Mouse (Mus musculus): ENCODE data around the gene Mrpl46. TPM values are rescaled to one million over a fixed set of nuclear protein-coding genes. Genes with fewer than 3 reads are reported as not detected.

Mrpl46 gene
- 46.4 and 48.3 TPM in 2 replicates for polyA plus RNA-seq (2012; rRNA removed)

GRCm38 (mm10) chr7:78782639-78783581, at the start of gene Mrpl46, which contains the start of gene Mrps11:
Gene Mrpl46, minus strand, starts transcription at chr7:78783531.
Gene Mrps11, plus strand, starts transcription at chr7:78783119.
- H3K4me3 ChIP-seq (replicated peaks; ENCODE audit: insufficient read depth, low read depth, low read length), result peak within 1 kb of the TSS; percentile 95
- H3K27me3 ChIP-seq (ENCODE audit: control insufficient read depth, insufficient read depth, low read length), result no peaks in the 10 kb centered on the region
- TF ChIP-seq POLR2A (IDR thresholded peaks at IDR 0.05; ENCODE audit: borderline replicate concordance, insufficient read depth, low read length) (peak; percentile 35; the same call in 1 of the 2 replicates), CTCF (IDR thresholded peaks at IDR 0.05; ENCODE audit: borderline replicate concordance, insufficient read depth, low read depth, low read length) (no peak)
- H3K27ac ChIP-seq (ENCODE audit: insufficient read depth, low read length), result peak within 1 kb of the TSS; percentile 49
- under 1% methylated on average over 44 of the region's 44 CpGs for WGBS
- DNase-seq, result peak; percentile 86 to 88
- 0 out of 2 replicates have a peak, but pooled peaks cover 3% of the 10 kb centered on the region for H3K4me1 ChIP-seq (ENCODE audit: control insufficient read depth, insufficient read depth, low read length)

- Histone ChIP-seq H3K4me3 (replicated peaks; ENCODE audit: insufficient read depth, low read depth, low read length) (no peak overlapping the region), H3K4me1 (ENCODE audit: control insufficient read depth, insufficient read depth, low read length) (no peaks in the 10 kb centered on the region), H3K27me3 (ENCODE audit: control insufficient read depth, insufficient read depth, low read length) (no peaks in the 10 kb centered on the region), H3K27ac (ENCODE audit: insufficient read depth, low read length) (no peak overlapping the region)
- 86% methylated on average over 14 of the region's 14 CpGs for WGBS
- no peak for TF ChIP-seq CTCF (IDR thresholded peaks at IDR 0.05; ENCODE audit: borderline replicate concordance, insufficient read depth, low read depth, low read length)
- no peak for TF ChIP-seq POLR2A (IDR thresholded peaks at IDR 0.05; ENCODE audit: borderline replicate concordance, insufficient read depth, low read length)
- no peak for DNase-seq
Observed at GRCm38 (mm10) chr7:78827749-78828362, 44.5 kb upstream of the Mrpl46 start.

GRCm38 (mm10) chr7:78826682-78827385, 43.5 kb upstream of the Mrpl46 start:
- DNase-seq, result no peak
- Histone ChIP-seq H3K27me3 (ENCODE audit: control insufficient read depth, insufficient read depth, low read length) (no peaks in the 10 kb centered on the region), H3K4me1 (ENCODE audit: control insufficient read depth, insufficient read depth, low read length) (no peaks in the 10 kb centered on the region), H3K27ac (ENCODE audit: insufficient read depth, low read length) (no peak overlapping the region), H3K4me3 (replicated peaks; ENCODE audit: insufficient read depth, low read depth, low read length) (no peak overlapping the region)
- TF ChIP-seq POLR2A (IDR thresholded peaks at IDR 0.05; ENCODE audit: borderline replicate concordance, insufficient read depth, low read length), result no peak
- no peak for TF ChIP-seq CTCF (IDR thresholded peaks at IDR 0.05; ENCODE audit: borderline replicate concordance, insufficient read depth, low read depth, low read length)
- WGBS, result 41% methylated on average over 9 of the region's 9 CpGs

- 88% methylated on average over 12 of the region's 12 CpGs for WGBS
- H3K4me3 ChIP-seq (replicated peaks; ENCODE audit: insufficient read depth, low read depth, low read length), result no peak overlapping the region
- no peak overlapping the region for H3K27ac ChIP-seq (ENCODE audit: insufficient read depth, low read length)
- no peaks in the 10 kb centered on the region for H3K27me3 ChIP-seq (ENCODE audit: control insufficient read depth, insufficient read depth, low read length)
- H3K4me1 ChIP-seq (ENCODE audit: control insufficient read depth, insufficient read depth, low read length), result peaks cover 6% of the 10 kb centered on the region
- no peak for DNase-seq
- TF ChIP-seq POLR2A (IDR thresholded peaks at IDR 0.05; ENCODE audit: borderline replicate concordance, insufficient read depth, low read length) (no peak), CTCF (IDR thresholded peaks at IDR 0.05; ENCODE audit: borderline replicate concordance, insufficient read depth, low read depth, low read length) (no peak)
Observed at GRCm38 (mm10) chr7:78818336-78818735, 35.0 kb upstream of the Mrpl46 start.

GRCm38 (mm10) chr7:78814766-78815165, 31.4 kb upstream of the Mrpl46 start:
- Histone ChIP-seq H3K27ac (ENCODE audit: insufficient read depth, low read length) (no peak overlapping the region), H3K4me1 (ENCODE audit: control insufficient read depth, insufficient read depth, low read length) (peaks cover 6% of the 10 kb centered on the region), H3K27me3 (ENCODE audit: control insufficient read depth, insufficient read depth, low read length) (no peaks in the 10 kb centered on the region), H3K4me3 (replicated peaks; ENCODE audit: insufficient read depth, low read depth, low read length) (no peak overlapping the region)
- DNase-seq, result no peak
- TF ChIP-seq POLR2A (IDR thresholded peaks at IDR 0.05; ENCODE audit: borderline replicate concordance, insufficient read depth, low read length), result no peak
- TF ChIP-seq CTCF (IDR thresholded peaks at IDR 0.05; ENCODE audit: borderline replicate concordance, insufficient read depth, low read depth, low read length), result no peak

- TF ChIP-seq CTCF (IDR thresholded peaks at IDR 0.05; ENCODE audit: borderline replicate concordance, insufficient read depth, low read depth, low read length) (peak; percentile 20; the same call in 1 of the 2 replicates), POLR2A (IDR thresholded peaks at IDR 0.05; ENCODE audit: borderline replicate concordance, insufficient read depth, low read length) (no peak)
- Histone ChIP-seq H3K4me3 (replicated peaks; ENCODE audit: insufficient read depth, low read depth, low read length) (no peak overlapping the region), H3K4me1 (ENCODE audit: control insufficient read depth, insufficient read depth, low read length) (peaks cover 6% of the 10 kb centered on the region), H3K27ac (ENCODE audit: insufficient read depth, low read length) (no peak overlapping the region), H3K27me3 (ENCODE audit: control insufficient read depth, insufficient read depth, low read length) (no peaks in the 10 kb centered on the region)
- 8% methylated on average over 6 of the region's 6 CpGs for WGBS
- peak; percentile 55 to 75 for DNase-seq
Observed at GRCm38 (mm10) chr7:78813791-78814190, 30.5 kb upstream of the Mrpl46 start.

GRCm38 (mm10) chr7:78807192-78807591, 23.9 kb upstream of the Mrpl46 start:
- Histone ChIP-seq H3K4me3 (replicated peaks; ENCODE audit: insufficient read depth, low read depth, low read length) (no peak overlapping the region), H3K4me1 (ENCODE audit: control insufficient read depth, insufficient read depth, low read length) (no peaks in the 10 kb centered on the region), H3K27ac (ENCODE audit: insufficient read depth, low read length) (no peak overlapping the region), H3K27me3 (ENCODE audit: control insufficient read depth, insufficient read depth, low read length) (no peaks in the 10 kb centered on the region)
- no peak for DNase-seq
- 73% methylated on average over 4 of the region's 4 CpGs for WGBS
- TF ChIP-seq POLR2A (IDR thresholded peaks at IDR 0.05; ENCODE audit: borderline replicate concordance, insufficient read depth, low read length) (no peak), CTCF (IDR thresholded peaks at IDR 0.05; ENCODE audit: borderline replicate concordance, insufficient read depth, low read depth, low read length) (no peak)

Data from cerebellum, adult 2 months (tissue).